Mouse (Mus musculus) thymus, adult 2 months (tissue): Measurements from ENCODE around the gene Stk32b. TPM values are rescaled to one million over a fixed set of nuclear protein-coding genes. Genes with fewer than 3 reads are reported as not detected.

Source experiments
- DNase-seq: peaks from one replicate; pipeline ENCODE4 v3.0.0; 2021
- H3K27ac ChIP-seq: fragments of 200-500 bp; 2 replicates; pipeline ENCODE4 v1.5.1; 2012; ENCODE audit warnings: low read length, control low read depth; ENCODE audit not compliant: control insufficient read depth, insufficient read depth
- H3K27me3 ChIP-seq: fragments of 200-500 bp; 2 replicates; pipeline ENCODE4 v1.6.1; 2012; ENCODE audit warnings: mild to moderate bottlenecking, low read length, moderate library complexity, mixed read lengths; ENCODE audit not compliant: control insufficient read depth, insufficient read depth
- H3K36me3 ChIP-seq: fragments of 200-500 bp; 2 replicates; pipeline ENCODE4 v1.6.1; 2012; ENCODE audit warnings: mild to moderate bottlenecking, low read length, moderate library complexity; ENCODE audit not compliant: control insufficient read depth, insufficient read depth
- H3K4me1 ChIP-seq: fragments of 200-500 bp; replicated peaks from 2 replicates; pipeline ENCODE4 v1.6.1; 2012; ENCODE audit warnings: low read length; ENCODE audit not compliant: control insufficient read depth, insufficient read depth
- H3K4me3 ChIP-seq: fragments of 200-500 bp; 2 replicates; pipeline ENCODE4 v1.5.1; 2012; ENCODE audit warnings: mild to moderate bottlenecking, low read length, control low read depth, moderate library complexity; ENCODE audit not compliant: control insufficient read depth, insufficient read depth
- CTCF ChIP-seq: fragments of 200-500 bp; IDR thresholded peaks from 2 replicates; pipeline ENCODE4 v1.5.1; 2012; ENCODE audit warnings: mild to moderate bottlenecking, control low read depth, low read length, moderate library complexity, borderline replicate concordance; ENCODE audit not compliant: control insufficient read depth, poor library complexity, insufficient read depth; ENCODE audit errors: extremely low read depth
- POLR2A ChIP-seq: fragments of 200-500 bp; IDR thresholded peaks from 2 replicates; pipeline ENCODE4 v1.6.1; 2012; ENCODE audit warnings: mild to moderate bottlenecking, low read length, control low read depth, moderate library complexity; ENCODE audit not compliant: control insufficient read depth, poor library complexity, insufficient read depth; ENCODE audit errors: extremely low read depth
- whole genome bisulfite sequencing: fragments of 180-500 bp; shearing (Covaris S2); methylation state at CpG from one replicate; pipeline ENCODE4 v1.1.7; 2018; 5-methylcytosine and 5-hydroxymethylcytosine counted together
- polyA plus RNA-seq: library from polyadenylated mRNA; depleted of rRNA; stranded (reverse); fragments of >200 nt; gene quantifications from 2 replicates; pipeline ENCODE4 v1.2.3, GENCODE M21; 2012

The Stk32b gene
- polyA plus RNA-seq, 1 experiment = 0.28 TPM

DNA sequence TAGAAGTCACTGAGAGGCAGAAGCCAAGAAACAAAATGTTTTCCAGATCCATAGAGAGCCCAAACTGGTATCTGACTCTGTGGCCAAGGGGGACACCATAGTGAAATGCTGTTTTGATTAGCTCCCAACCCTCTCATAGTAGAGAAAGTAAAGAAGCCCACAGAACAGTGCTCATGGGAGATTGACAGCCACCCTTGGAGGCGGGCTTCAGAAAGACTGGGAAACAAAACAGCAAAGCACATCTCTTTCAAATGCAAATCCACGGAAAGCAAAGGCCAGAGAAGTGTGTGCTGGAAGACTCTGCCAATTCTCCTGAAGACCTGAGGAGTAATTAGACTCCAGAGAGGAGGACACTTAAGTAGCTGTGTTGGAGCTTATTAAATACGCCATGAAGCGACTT is 21.2 kb downstream of the Stk32b start:
- Histone ChIP-seq H3K27me3 (no peaks in the 10 kb centered on the region), H3K27ac (no peak overlapping the region), H3K36me3 (no peaks in the 10 kb centered on the region), H3K4me1 (no peaks in the 10 kb centered on the region), H3K4me3 (no peak overlapping the region)
- TF ChIP-seq CTCF (no peak), POLR2A (no peak)
- DNase-seq = no peak
- 68% methylated on average over 4 of the region's 4 CpGs for WGBS

DNA sequence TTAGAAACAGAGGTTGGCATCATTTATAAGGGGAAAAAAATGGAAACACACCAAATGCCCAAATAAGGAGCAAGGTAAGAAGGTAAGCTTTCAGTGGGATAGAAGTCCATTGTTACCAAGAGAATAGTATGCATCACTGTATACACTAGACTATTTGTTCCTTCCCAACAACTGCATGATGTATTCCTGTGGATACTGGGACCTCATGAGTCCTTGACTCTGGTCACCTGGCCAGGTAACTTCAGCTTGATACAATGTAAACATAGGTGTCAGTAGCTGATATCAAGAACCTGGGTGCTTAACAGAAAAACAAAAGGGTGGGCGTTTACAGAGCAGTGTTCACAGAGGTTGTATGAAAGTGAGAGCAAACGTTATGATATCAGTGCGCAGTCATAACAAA is 24.2 kb downstream of the Stk32b start:
- WGBS = 89% methylated on average over 3 of the region's 3 CpGs
- no peak overlapping the region for H3K27ac ChIP-seq
- TF ChIP-seq POLR2A = no peak
- no peak for TF ChIP-seq CTCF

DNA sequence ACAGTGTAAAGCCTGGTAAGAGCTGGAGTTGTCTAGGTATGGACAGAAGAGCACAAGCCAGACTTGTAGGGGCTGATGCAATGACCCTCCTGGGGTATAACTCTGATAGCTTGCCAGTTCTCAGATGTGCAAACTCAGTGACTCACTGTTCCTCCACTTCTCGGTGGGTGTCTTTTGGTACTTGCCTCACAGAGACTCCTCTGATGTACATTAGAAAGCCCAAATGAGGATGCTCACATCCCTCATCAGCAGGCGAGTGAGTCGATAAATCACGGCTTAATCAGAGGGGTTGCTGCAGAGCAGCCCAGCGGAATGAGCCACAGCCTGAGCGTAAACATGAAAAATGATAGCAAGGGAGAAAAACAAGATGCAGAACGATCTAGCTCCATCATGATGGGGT is 46.2 kb downstream of the Stk32b start:
- no peaks in the 10 kb centered on the region for H3K4me1 ChIP-seq
- no peak for DNase-seq
- TF ChIP-seq POLR2A (no peak), CTCF (no peak)
- H3K36me3 ChIP-seq = no peaks in the 10 kb centered on the region
- no peak overlapping the region for H3K4me3 ChIP-seq
- no peaks in the 10 kb centered on the region for H3K27me3 ChIP-seq
- H3K27ac ChIP-seq = no peak overlapping the region
- WGBS = 94% methylated on average over 7 of the region's 7 CpGs

More for the DNA sequence above, 24.2 kb downstream of the Stk32b start:
- DNase-seq = no peak
- H3K4me3 ChIP-seq = no peak overlapping the region
- H3K36me3 ChIP-seq = no peaks in the 10 kb centered on the region
- H3K4me1 ChIP-seq = no peaks in the 10 kb centered on the region
- H3K27me3 ChIP-seq = no peaks in the 10 kb centered on the region

DNA sequence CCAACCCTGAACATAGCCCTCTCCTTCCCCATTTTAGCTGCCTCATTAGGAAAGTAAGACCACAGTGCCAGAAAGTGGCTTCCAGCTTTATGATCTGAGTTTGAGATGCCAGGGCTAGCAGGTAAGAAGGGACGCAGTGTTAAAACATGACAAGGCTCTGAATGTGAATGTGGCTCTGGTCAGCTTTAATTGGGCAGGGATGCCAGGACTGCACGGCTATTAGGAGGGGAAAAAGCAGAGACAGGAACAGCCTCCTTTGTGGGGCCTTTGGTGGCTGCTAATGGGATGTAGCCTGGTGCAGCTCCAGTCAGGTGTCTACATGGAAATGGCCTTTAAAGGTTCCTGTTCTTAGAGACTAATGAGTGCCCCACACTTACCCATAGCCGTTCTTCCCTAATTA is 52.0 kb downstream of the Stk32b start:
- Histone ChIP-seq H3K27ac (no peak overlapping the region), H3K36me3 (no peaks in the 10 kb centered on the region), H3K4me1 (no peaks in the 10 kb centered on the region), H3K27me3 (no peaks in the 10 kb centered on the region), H3K4me3 (no peak overlapping the region)
- no peak for DNase-seq
- WGBS = 69% methylated on average over 3 of the region's 3 CpGs
- no peak for TF ChIP-seq CTCF
- TF ChIP-seq POLR2A = no peak

DNA sequence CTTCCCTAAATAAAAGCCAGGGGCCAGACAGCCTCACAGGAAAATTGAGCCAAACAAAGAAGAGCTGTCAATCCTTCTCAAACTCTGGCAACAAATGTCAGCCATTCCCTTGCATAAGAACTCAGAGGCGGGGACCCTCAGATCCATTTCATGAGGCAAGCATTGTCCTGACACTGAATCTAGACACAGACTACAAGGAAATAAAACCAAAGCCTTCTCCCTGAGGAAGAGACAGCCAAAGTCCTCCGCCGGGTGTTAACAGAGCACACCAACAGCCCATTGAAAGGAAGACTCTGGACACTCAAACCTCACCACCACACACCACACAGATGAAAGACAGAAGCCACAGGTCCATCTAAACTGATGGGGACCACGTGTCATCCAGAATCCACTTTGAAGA is 57.8 kb downstream of the Stk32b start:
- TF ChIP-seq POLR2A = no peak
- no peak for TF ChIP-seq CTCF
- WGBS = 86% methylated on average over 4 of the region's 4 CpGs

DNA sequence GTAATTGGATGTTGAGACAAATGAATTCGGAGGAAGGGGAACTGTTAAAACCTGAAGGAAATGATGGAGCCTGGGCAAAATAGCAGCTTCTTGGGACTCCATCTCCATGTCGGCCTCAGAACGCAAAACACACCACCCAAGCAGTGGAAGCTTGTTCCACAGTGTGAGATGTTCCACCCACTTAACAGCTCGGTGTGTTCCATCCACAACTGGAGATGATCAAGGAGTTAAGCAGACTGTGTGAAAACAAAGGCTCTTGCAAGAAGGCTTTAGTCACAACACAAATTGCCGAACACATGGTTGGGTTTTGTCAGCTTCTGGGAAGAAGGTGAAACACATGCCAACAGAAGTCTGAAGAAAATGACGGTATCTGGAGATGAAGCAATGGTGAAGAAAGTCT is 59.2 kb downstream of the Stk32b start:
- 93% methylated on average over 6 of the region's 6 CpGs for WGBS
- TF ChIP-seq CTCF = no peak
- no peak for TF ChIP-seq POLR2A
- Histone ChIP-seq H3K4me1 (no peaks in the 10 kb centered on the region), H3K27me3 (no peaks in the 10 kb centered on the region), H3K4me3 (no peak overlapping the region), H3K36me3 (no peaks in the 10 kb centered on the region), H3K27ac (no peak overlapping the region)
- DNase-seq = no peak

More for the DNA sequence above, 57.8 kb downstream of the Stk32b start:
- Histone ChIP-seq H3K36me3 (no peaks in the 10 kb centered on the region), H3K27me3 (no peaks in the 10 kb centered on the region), H3K27ac (no peak overlapping the region), H3K4me3 (no peak overlapping the region), H3K4me1 (no peaks in the 10 kb centered on the region)
- no peak for DNase-seq

DNA sequence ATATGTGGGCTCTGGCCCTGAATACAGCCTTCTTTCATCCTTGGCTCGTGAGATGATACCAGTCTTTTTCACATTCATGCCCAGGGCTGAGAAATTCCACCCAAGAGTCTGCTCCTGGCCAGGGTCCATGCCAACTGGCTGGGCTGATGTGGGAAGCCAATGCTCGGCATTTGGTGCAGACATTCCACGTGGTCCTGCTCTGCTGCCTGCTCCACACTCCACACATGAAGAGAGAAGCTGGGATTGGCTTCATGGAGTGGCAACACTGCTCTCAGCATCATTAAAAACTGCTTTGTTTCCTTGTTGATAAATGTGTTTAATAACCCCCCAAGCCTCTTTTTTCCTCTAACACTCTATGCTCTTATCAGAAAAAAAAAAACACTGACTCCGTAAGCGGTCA is 61.8 kb downstream of the Stk32b start:
- no peaks in the 10 kb centered on the region for H3K4me1 ChIP-seq
- no peaks in the 10 kb centered on the region for H3K27me3 ChIP-seq
- H3K4me3 ChIP-seq = no peak overlapping the region
- no peaks in the 10 kb centered on the region for H3K36me3 ChIP-seq
- H3K27ac ChIP-seq = no peak overlapping the region
- WGBS = 86% methylated on average over 5 of the region's 5 CpGs
- TF ChIP-seq POLR2A = no peak
- no peak for TF ChIP-seq CTCF
- no peak for DNase-seq
